Mouse (Mus musculus): ENCODE results near the gene Snrnp25. TPM values are rescaled to one million over a fixed set of nuclear protein-coding genes. Genes with fewer than 3 reads are reported as not detected.

Snrnp25 gene
- polyA plus RNA-seq, 1 experiment from 2014 or later: 49.5 TPM

GRCm38 (mm10) chr11:32241391-32241790 lies 36.2 kb downstream of the Snrnp25 start:
- peaks cover 6 to 14% of the 10 kb centered on the region in 2 experiments for H3K4me1 ChIP-seq (ENCODE audit: control insufficient read depth in 2 of 2, insufficient read depth in 2 of 2, low read length in 2 of 2)
- no peaks in the 10 kb centered on the region for H3K9me3 ChIP-seq (ENCODE audit: control insufficient read depth, low read length)
- no peak overlapping the region for H3K9ac ChIP-seq (ENCODE audit: low read length)
- no peak overlapping the region for H3K27ac ChIP-seq (replicated peaks in 1 of 2; ENCODE audit: control insufficient read depth in 1 of 2, insufficient read depth in 1 of 2, low read depth in 2 of 2, low read length in 2 of 2)
- no peaks in the 10 kb centered on the region for H3K27me3 ChIP-seq (ENCODE audit: control insufficient read depth, insufficient read depth, low read length)
- ATAC-seq (ENCODE audit: insufficient number of reproducible peaks, insufficient read depth, low FRiP score, low read depth): no peak
- peaks cover 71% of the 10 kb centered on the region for H3K36me3 ChIP-seq (ENCODE audit: control insufficient read depth, insufficient read depth, low read length)
- no peak overlapping the region for H3K4me3 ChIP-seq (ENCODE audit: control insufficient read depth in 1 of 2, insufficient read depth in 1 of 2, low read depth in 1 of 2, low read length in 2 of 2)
- no peak overlapping the region for H3K4me2 ChIP-seq (ENCODE audit: low read length)

DNA sequence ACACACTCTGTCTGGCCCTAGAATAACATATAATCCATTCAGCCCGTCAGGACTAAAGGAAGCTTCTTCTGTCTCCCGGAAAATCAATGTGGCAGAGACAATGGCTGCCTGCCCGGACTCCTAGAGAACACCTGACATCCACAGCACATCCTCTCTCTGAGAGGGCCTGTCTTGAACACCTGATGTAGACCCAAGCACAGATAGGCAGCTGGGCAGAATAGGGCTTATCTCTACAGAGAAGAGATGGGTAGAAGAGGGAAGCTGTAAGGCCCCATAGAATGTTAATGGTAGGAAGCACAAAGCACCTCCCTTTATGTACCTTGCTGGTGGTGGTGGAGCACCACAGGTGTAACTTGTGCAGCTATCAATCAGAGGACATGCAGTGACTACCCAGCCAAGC lies 37.0 kb downstream of the Snrnp25 start:
- no peaks in the 10 kb centered on the region for H3K27me3 ChIP-seq (ENCODE audit: control insufficient read depth, insufficient read depth, low read length)
- no peak overlapping the region for H3K9ac ChIP-seq (ENCODE audit: low read length)
- no peak overlapping the region for H3K27ac ChIP-seq (replicated peaks in 1 of 2; ENCODE audit: control insufficient read depth in 1 of 2, insufficient read depth in 1 of 2, low read depth in 2 of 2, low read length in 2 of 2)
- ATAC-seq (ENCODE audit: insufficient number of reproducible peaks, insufficient read depth, low FRiP score, low read depth): no peak
- H3K4me2 ChIP-seq (ENCODE audit: low read length): no peak overlapping the region
- no peak overlapping the region for H3K4me3 ChIP-seq (ENCODE audit: control insufficient read depth in 1 of 2, insufficient read depth in 1 of 2, low read depth in 1 of 2, low read length in 2 of 2)
- H3K36me3 ChIP-seq (ENCODE audit: control insufficient read depth, insufficient read depth, low read length): peaks cover 75% of the 10 kb centered on the region
- H3K9me3 ChIP-seq (ENCODE audit: control insufficient read depth, low read length): no peaks in the 10 kb centered on the region
- H3K4me1 ChIP-seq (ENCODE audit: control insufficient read depth in 2 of 2, insufficient read depth in 2 of 2, low read length in 2 of 2): peaks cover 6 to 14% of the 10 kb centered on the region in 2 experiments; a peak in 3 of 4 replicates
- WGBS: 86% methylated on average over 3 of the region's 3 CpGs

GRCm38 (mm10) chr11:32243205-32243955 lies 38.2 kb downstream of the Snrnp25 start:
- H3K36me3 ChIP-seq (ENCODE audit: control insufficient read depth, insufficient read depth, low read length): peaks cover 73% of the 10 kb centered on the region
- no peak for ATAC-seq (ENCODE audit: insufficient number of reproducible peaks, insufficient read depth, low FRiP score, low read depth)
- H3K27me3 ChIP-seq (ENCODE audit: control insufficient read depth, insufficient read depth, low read length): no peaks in the 10 kb centered on the region
- H3K4me3 ChIP-seq (ENCODE audit: control insufficient read depth in 1 of 2, insufficient read depth in 1 of 2, low read depth in 1 of 2, low read length in 2 of 2): no peak overlapping the region
- peak overlapping the region in 1 of 2 experiments; percentile 14; a peak in 1 of 4 replicates for H3K27ac ChIP-seq (replicated peaks in 1 of 2; ENCODE audit: control insufficient read depth in 1 of 2, insufficient read depth in 1 of 2, low read depth in 2 of 2, low read length in 2 of 2)
- H3K9ac ChIP-seq (ENCODE audit: low read length): no peak overlapping the region
- 54% methylated on average over 7 of the region's 7 CpGs for WGBS
- no peaks in the 10 kb centered on the region for H3K9me3 ChIP-seq (ENCODE audit: control insufficient read depth, low read length)
- H3K4me2 ChIP-seq (ENCODE audit: low read length): no peak overlapping the region
- H3K4me1 ChIP-seq (ENCODE audit: control insufficient read depth in 2 of 2, insufficient read depth in 2 of 2, low read length in 2 of 2): peaks cover 6 to 11% of the 10 kb centered on the region in 2 experiments; a peak in 3 of 4 replicates

DNA sequence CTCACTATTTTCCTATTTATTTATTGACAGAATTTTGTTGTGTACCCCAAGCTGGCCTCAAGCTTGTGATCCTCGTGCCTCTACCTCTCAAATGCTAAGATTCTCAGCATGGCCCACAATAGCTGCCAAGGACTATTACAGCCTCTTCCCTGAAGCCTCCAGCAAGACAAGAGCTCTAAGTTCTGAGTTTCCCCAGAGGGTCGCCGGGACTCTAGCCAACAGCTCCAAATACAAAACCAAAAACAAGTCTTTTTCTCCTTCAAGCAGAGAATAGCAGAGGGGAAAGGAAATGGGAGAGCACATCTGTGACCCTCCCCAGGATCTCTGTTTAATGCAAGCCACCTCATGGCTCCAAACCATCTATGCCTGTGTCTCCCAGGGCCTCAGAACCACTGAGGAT lies 38.8 kb downstream of the Snrnp25 start:
- Histone ChIP-seq H3K27ac (replicated peaks in 1 of 2; ENCODE audit: control insufficient read depth in 1 of 2, insufficient read depth in 1 of 2, low read depth in 2 of 2, low read length in 2 of 2) (no peak overlapping the region; a peak in 1 of 4 replicates), H3K27me3 (ENCODE audit: control insufficient read depth, insufficient read depth, low read length) (no peaks in the 10 kb centered on the region), H3K4me2 (ENCODE audit: low read length) (no peak overlapping the region), H3K9me3 (ENCODE audit: control insufficient read depth, low read length) (no peaks in the 10 kb centered on the region), H3K9ac (ENCODE audit: low read length) (no peak overlapping the region), H3K4me3 (ENCODE audit: control insufficient read depth in 1 of 2, insufficient read depth in 1 of 2, low read depth in 1 of 2, low read length in 2 of 2) (no peak overlapping the region), H3K4me1 (ENCODE audit: control insufficient read depth in 2 of 2, insufficient read depth in 2 of 2, low read length in 2 of 2) (peaks cover 6 to 11% of the 10 kb centered on the region in 2 experiments; a peak in 3 of 4 replicates), H3K36me3 (ENCODE audit: control insufficient read depth, insufficient read depth, low read length) (peaks cover 73% of the 10 kb centered on the region)
- 74% methylated on average over 3 of the region's 3 CpGs for WGBS
- ATAC-seq (ENCODE audit: insufficient number of reproducible peaks, insufficient read depth, low FRiP score, low read depth): no peak

DNA sequence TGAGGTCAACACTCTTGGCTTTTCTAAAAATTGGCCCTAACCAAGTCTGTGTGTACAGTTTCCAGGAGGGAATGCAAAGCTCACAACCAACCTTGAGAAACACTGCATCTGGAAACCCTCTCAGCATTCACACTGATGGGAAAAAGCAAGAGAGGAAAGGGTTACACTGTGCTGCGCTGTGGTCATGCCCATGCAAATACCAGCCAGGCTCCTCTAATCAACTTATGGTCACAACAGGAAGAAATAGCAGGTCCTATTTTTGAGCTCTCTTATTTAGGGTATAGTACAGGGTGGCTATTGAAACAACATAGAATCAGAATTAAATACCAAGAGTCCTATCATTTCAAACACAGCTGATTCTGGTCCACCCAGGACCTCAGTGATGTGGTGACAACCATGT lies 39.4 kb downstream of the Snrnp25 start:
- no peak overlapping the region for H3K9ac ChIP-seq (ENCODE audit: low read length)
- no peak overlapping the region for H3K27ac ChIP-seq (replicated peaks in 1 of 2; ENCODE audit: control insufficient read depth in 1 of 2, insufficient read depth in 1 of 2, low read depth in 2 of 2, low read length in 2 of 2)
- H3K27me3 ChIP-seq (ENCODE audit: control insufficient read depth, insufficient read depth, low read length): no peaks in the 10 kb centered on the region
- no peak overlapping the region for H3K4me3 ChIP-seq (ENCODE audit: control insufficient read depth in 1 of 2, insufficient read depth in 1 of 2, low read depth in 1 of 2, low read length in 2 of 2)
- peaks cover 73% of the 10 kb centered on the region for H3K36me3 ChIP-seq (ENCODE audit: control insufficient read depth, insufficient read depth, low read length)
- peaks cover 6 to 11% of the 10 kb centered on the region in 2 experiments; a peak in 3 of 4 replicates for H3K4me1 ChIP-seq (ENCODE audit: control insufficient read depth in 2 of 2, insufficient read depth in 2 of 2, low read length in 2 of 2)
- no peak overlapping the region for H3K4me2 ChIP-seq (ENCODE audit: low read length)
- 76% methylated on average over 1 of the region's 1 CpGs for WGBS
- no peaks in the 10 kb centered on the region for H3K9me3 ChIP-seq (ENCODE audit: control insufficient read depth, low read length)
- no peak for ATAC-seq (ENCODE audit: insufficient number of reproducible peaks, insufficient read depth, low FRiP score, low read depth)

- no peak for ATAC-seq (ENCODE audit: insufficient number of reproducible peaks, insufficient read depth, low FRiP score, low read depth)
- H3K36me3 ChIP-seq (ENCODE audit: control insufficient read depth, insufficient read depth, low read length): peaks cover 73% of the 10 kb centered on the region
- H3K27ac ChIP-seq (replicated peaks in 1 of 2; ENCODE audit: control insufficient read depth in 1 of 2, insufficient read depth in 1 of 2, low read depth in 2 of 2, low read length in 2 of 2): no peak overlapping the region
These were observed 40.4 kb downstream of the Snrnp25 start for GRCm38 (mm10) chr11:32245614-32246013.

DNA sequence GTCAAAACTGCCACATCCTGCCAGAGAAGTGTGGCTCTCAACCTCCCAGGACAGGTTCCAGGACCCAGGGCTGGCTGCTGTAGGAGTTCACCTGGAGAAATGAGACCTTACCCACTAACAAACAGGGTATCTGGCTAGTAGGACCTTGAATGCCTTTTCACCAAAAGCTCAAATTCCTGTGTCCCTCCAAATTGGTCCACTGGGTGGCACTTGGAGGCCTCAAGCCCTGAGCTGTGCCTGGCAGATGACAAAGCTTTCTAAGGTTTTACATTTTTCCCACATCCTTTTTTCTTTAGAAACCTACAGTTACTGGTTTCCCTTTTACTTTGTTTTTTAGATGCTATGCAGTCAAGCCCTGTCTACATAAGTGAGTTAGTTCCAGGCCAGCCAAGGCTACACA lies 41.9 kb downstream of the Snrnp25 start:
- H3K27ac ChIP-seq (replicated peaks in 1 of 2; ENCODE audit: control insufficient read depth in 1 of 2, insufficient read depth in 1 of 2, low read depth in 2 of 2, low read length in 2 of 2): no peak overlapping the region

More at GRCm38 (mm10) chr11:32245614-32246013, 40.4 kb downstream of the Snrnp25 start:
- Histone ChIP-seq H3K27me3 (ENCODE audit: control insufficient read depth, insufficient read depth, low read length) (no peaks in the 10 kb centered on the region), H3K9ac (ENCODE audit: low read length) (no peak overlapping the region), H3K4me1 (ENCODE audit: control insufficient read depth in 2 of 2, insufficient read depth in 2 of 2, low read length in 2 of 2) (peaks cover 6 to 11% of the 10 kb centered on the region in 2 experiments; a peak in 3 of 4 replicates), H3K4me3 (ENCODE audit: control insufficient read depth in 1 of 2, insufficient read depth in 1 of 2, low read depth in 1 of 2, low read length in 2 of 2) (no peak overlapping the region), H3K4me2 (ENCODE audit: low read length) (no peak overlapping the region), H3K9me3 (ENCODE audit: control insufficient read depth, low read length) (no peaks in the 10 kb centered on the region)
- WGBS: 82% methylated on average over 6 of the region's 6 CpGs

More for the DNA sequence above, 41.9 kb downstream of the Snrnp25 start:
- Histone ChIP-seq H3K9me3 (ENCODE audit: control insufficient read depth, low read length) (no peaks in the 10 kb centered on the region), H3K9ac (ENCODE audit: low read length) (no peak overlapping the region), H3K4me2 (ENCODE audit: low read length) (no peak overlapping the region), H3K27me3 (ENCODE audit: control insufficient read depth, insufficient read depth, low read length) (no peaks in the 10 kb centered on the region), H3K4me3 (ENCODE audit: control insufficient read depth in 1 of 2, insufficient read depth in 1 of 2, low read depth in 1 of 2, low read length in 2 of 2) (no peak overlapping the region), H3K36me3 (ENCODE audit: control insufficient read depth, insufficient read depth, low read length) (peaks cover 75% of the 10 kb centered on the region), H3K4me1 (ENCODE audit: control insufficient read depth in 2 of 2, insufficient read depth in 2 of 2, low read length in 2 of 2) (peaks cover 6 to 11% of the 10 kb centered on the region in 2 experiments; a peak in 3 of 4 replicates)
- no peak for ATAC-seq (ENCODE audit: insufficient number of reproducible peaks, insufficient read depth, low FRiP score, low read depth)

Measured in heart, embryonic 14.5 days (tissue).